Mouse (Mus musculus) spleen, adult 2 months (tissue): ENCODE data around the gene Gm49339. TPM values are rescaled to one million over a fixed set of nuclear protein-coding genes. Genes with fewer than 3 reads are reported as not detected.

Experiments used
- DNase-seq, 2 experiments: peaks; one replicate each; pipeline versions ENCODE4 v3.0.0 to v3.0.0-alpha.2; 2012 to 2021; ENCODE audit warnings: low spot score in 2 of 2, low read depth in 1 of 2
- H3K27ac ChIP-seq: fragments of 200-500 bp; 2 replicates; pipeline ENCODE4 v1.5.1; 2012; ENCODE audit warnings: low read length, inconsistent platforms; ENCODE audit not compliant: insufficient read depth
- H3K27me3 ChIP-seq: fragments of 200-500 bp; 2 replicates; pipeline ENCODE4 v1.6.1; 2012; ENCODE audit warnings: mild to moderate bottlenecking, moderate library complexity, low read length, inconsistent platforms; ENCODE audit not compliant: control insufficient read depth, insufficient read depth
- H3K36me3 ChIP-seq: fragments of 200-500 bp; 2 replicates; pipeline ENCODE4 v1.6.1; 2012; ENCODE audit warnings: mild to moderate bottlenecking, low read length, inconsistent platforms; ENCODE audit not compliant: control insufficient read depth, insufficient read depth
- H3K4me1 ChIP-seq: fragments of 200-500 bp; 2 replicates; pipeline ENCODE4 v1.6.1; 2011; ENCODE audit warnings: inconsistent platforms; ENCODE audit not compliant: control insufficient read depth, insufficient read depth, insufficient read length
- H3K4me3 ChIP-seq: fragments of 200-500 bp; 2 replicates; pipeline ENCODE4 v1.5.1; 2011; ENCODE audit warnings: mild to moderate bottlenecking, inconsistent platforms; ENCODE audit not compliant: insufficient read depth, insufficient read length; ENCODE audit errors: extremely low read depth
- CTCF ChIP-seq: fragments of 200-500 bp; IDR thresholded peaks from 2 replicates; pipeline ENCODE4 v1.5.1; 2011; ENCODE audit warnings: mild to moderate bottlenecking, inconsistent platforms; ENCODE audit not compliant: insufficient read depth, insufficient read length, insufficient replicate concordance; ENCODE audit errors: extremely low read depth
- POLR2A ChIP-seq: fragments of 200-500 bp; IDR thresholded peaks from 2 replicates; pipeline ENCODE4 v1.6.1; 2011; ENCODE audit warnings: low read depth, low read length, inconsistent platforms
- WGBS: fragments of 180-500 bp; shearing (Covaris S2); methylation state at CpG from one replicate; pipeline ENCODE4 v1.1.7; 2018; 5-methylcytosine and 5-hydroxymethylcytosine counted together
- polyA plus RNA-seq: library from polyadenylated mRNA; depleted of rRNA; stranded (reverse); fragments of >200 nt; gene quantifications from 2 replicates; pipeline ENCODE4 v1.2.3, GENCODE M21; 2012; rRNA removed

Gm49339 gene
- polyA plus RNA-seq, 1 experiment, result 8.7 TPM

DNA sequence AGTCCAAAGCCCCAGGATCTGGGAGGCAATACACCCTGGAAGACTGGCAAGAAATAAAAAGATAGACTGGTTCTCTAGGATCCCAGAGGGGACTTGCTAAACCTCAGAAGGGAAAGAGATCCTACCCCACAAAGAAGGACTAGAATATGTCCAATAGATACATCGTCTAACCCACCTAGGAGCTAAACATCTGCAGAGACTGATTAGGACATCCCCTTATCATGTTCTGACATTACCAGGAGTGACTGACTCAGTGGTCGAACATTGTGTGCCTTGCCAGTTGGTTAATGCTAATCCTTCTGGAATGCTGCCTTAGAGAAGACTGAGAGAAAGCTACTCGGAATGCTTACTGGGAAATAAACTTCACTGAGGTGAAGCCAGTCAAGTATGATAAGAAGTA is 49.1 kb downstream of the Gm49339 start:
- no peak overlapping the region for H3K4me3 ChIP-seq
- H3K27ac ChIP-seq, result no peak overlapping the region
- WGBS, result 78% methylated on average over 3 of the region's 3 CpGs
- no peak for DNase-seq
- no peaks in the 10 kb centered on the region for H3K27me3 ChIP-seq
- no peaks in the 10 kb centered on the region for H3K4me1 ChIP-seq
- no peaks in the 10 kb centered on the region for H3K36me3 ChIP-seq
- TF ChIP-seq CTCF, result no peak
- TF ChIP-seq POLR2A, result no peak

DNA sequence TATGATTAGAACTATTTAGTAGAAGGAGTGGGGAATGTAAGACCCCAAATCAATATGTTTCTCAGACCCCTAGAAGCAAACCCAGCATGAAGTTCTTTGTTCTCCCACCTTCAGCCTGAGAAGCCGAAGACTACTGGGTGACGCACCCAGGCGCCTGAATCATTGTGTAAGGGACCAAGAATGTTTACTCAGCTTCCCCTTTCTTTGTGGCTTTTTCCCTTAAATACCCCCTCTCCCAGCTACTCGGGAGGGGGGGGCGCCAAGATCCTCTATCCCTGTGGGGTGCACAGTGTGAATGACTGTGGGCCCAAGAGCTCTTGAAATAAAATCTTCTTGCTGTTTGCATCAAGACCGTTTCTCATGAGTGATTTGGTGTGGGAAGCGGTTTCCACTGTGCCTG is 50.4 kb downstream of the Gm49339 start:
- no peaks in the 10 kb centered on the region for H3K4me1 ChIP-seq
- no peak overlapping the region for H3K27ac ChIP-seq
- no peak overlapping the region for H3K4me3 ChIP-seq
- no peak for TF ChIP-seq POLR2A
- no peak for TF ChIP-seq CTCF
- H3K36me3 ChIP-seq, result no peaks in the 10 kb centered on the region
- no peaks in the 10 kb centered on the region for H3K27me3 ChIP-seq
- no peak for DNase-seq
- WGBS, result 79% methylated on average over 7 of the region's 7 CpGs

Other genes with a start within 250 kb of the Gm49339 start
- 3.8 and 4.1 TPM in 2 replicates for gene Lilr4b, start within 50 bp of the Gm49339 start, polyA plus RNA-seq
- 4.1 and 4.8 TPM in 2 replicates for gene Lilrb4a, start 10.3 kb downstream of the Gm49339 start, polyA plus RNA-seq
- not detected in 2 replicates for gene Fam162b, start 109.9 kb downstream of the Gm49339 start, polyA plus RNA-seq
- not detected in 2 replicates for gene Gprc6a, start 150.8 kb downstream of the Gm49339 start, polyA plus RNA-seq
- not detected in 2 replicates for gene Rfx6, start 197.1 kb downstream of the Gm49339 start, polyA plus RNA-seq